Mouse (Mus musculus) heart, adult 2 months (tissue): ENCODE data around the gene Olfr1160.

Experiments used
- CTCF ChIP-seq: fragments of 200-600 bp; IDR thresholded peaks from 2 replicates; pipeline ENCODE4 v1.8.1; 2022; ENCODE audit warnings: antibody characterized with exemption, mild to moderate bottlenecking, moderate library complexity
- EP300 ChIP-seq: fragments of 200-500 bp; IDR thresholded peaks from 2 replicates; pipeline ENCODE4 v1.6.1; 2011; ENCODE audit warnings: low read depth, low read length, control low read depth; ENCODE audit not compliant: insufficient read depth
- POLR2A ChIP-seq: fragments of 200-500 bp; IDR thresholded peaks from 2 replicates; pipeline ENCODE4 v1.6.1; 2011; ENCODE audit warnings: mild to moderate bottlenecking, low read depth, low read length, control low read depth; ENCODE audit not compliant: insufficient read depth

GRCm38 (mm10) chr2:87968199-87968598, 39.9 kb downstream of the Olfr1160 start, which contains the start of gene Olfr1157:
- TF ChIP-seq CTCF, result no peak
- TF ChIP-seq POLR2A, result no peak
- no peak for TF ChIP-seq EP300
